Mouse (Mus musculus) forebrain, embryonic 14.5 days (tissue): ENCODE measurements around the gene Dok3. TPM values are rescaled to one million over a fixed set of nuclear protein-coding genes. Genes with fewer than 3 reads are reported as not detected.

Experiments used
- ATAC-seq: fragments of 200-750 bp; cut with Nextera tagmentation; 2 replicates; pipeline ENCODE4 v1.8.0; 2017; ENCODE audit warnings: mild to moderate bottlenecking, moderate library complexity
- DNase-seq: peaks from one replicate; pipeline ENCODE4 v3.0.0-alpha.2; 2015; ENCODE audit warnings: low spot score
- H3K27ac ChIP-seq: fragments of 300-500 bp; sonication (generic); 2 replicates; pipeline ENCODE4 v1.5.1; 2014; ENCODE audit warnings: low read depth, mild to moderate bottlenecking, control low read depth, low read length, moderate library complexity
- H3K27me3 ChIP-seq: fragments of 300-500 bp; sonication (generic); replicated peaks from 2 replicates; pipeline ENCODE4 v1.6.1; 2014; ENCODE audit warnings: low read length, control low read depth, mixed read lengths; ENCODE audit not compliant: control insufficient read depth, insufficient read depth
- H3K36me3 ChIP-seq: fragments of 300-500 bp; sonication (generic); 2 replicates; pipeline ENCODE4 v1.6.1; 2014; ENCODE audit warnings: low read length, control low read depth; ENCODE audit not compliant: control insufficient read depth, insufficient read depth
- H3K4me1 ChIP-seq: fragments of 300-500 bp; sonication (generic); 2 replicates; pipeline ENCODE4 v1.6.1; 2014; ENCODE audit warnings: antibody characterized with exemption, low read length, control low read depth; ENCODE audit not compliant: control insufficient read depth, insufficient read depth
- H3K4me2 ChIP-seq: fragments of 300-500 bp; sonication (generic); 2 replicates; pipeline ENCODE4 v1.6.1; 2014; ENCODE audit warnings: mild to moderate bottlenecking, control low read depth, low read length
- H3K4me3 ChIP-seq: fragments of 300-500 bp; sonication (generic); 2 replicates; pipeline ENCODE4 v1.5.1; 2014; ENCODE audit warnings: low read depth, low read length, control low read depth
- H3K9ac ChIP-seq: fragments of 300-500 bp; sonication (generic); 2 replicates; pipeline ENCODE4 v1.6.1; 2014; ENCODE audit warnings: mild to moderate bottlenecking, low read length, control low read depth, moderate library complexity
- H3K9me3 ChIP-seq: fragments of 300-500 bp; sonication (generic); replicated peaks from 2 replicates; pipeline ENCODE4 v1.6.1; 2016; ENCODE audit warnings: low read length, control low read depth, mixed read lengths; ENCODE audit not compliant: control insufficient read depth
- WGBS: fragments of 180-500 bp; shearing (Covaris S2); extraction: QIAGEN DNeasy Blood & Tissue Kit; methylation state at CpG from one replicate; pipeline ENCODE4 v1.1.7; 2014; 5-methylcytosine and 5-hydroxymethylcytosine counted together
- polyA plus RNA-seq: library from polyadenylated mRNA; unstranded; fragments of >200 nt; fragmentation: Nextera tagmentation; extraction: Ambion mirVana; gene quantifications from 2 replicates; pipeline ENCODE4 v1.2.1, GENCODE M21; 2014

The Dok3 gene
- polyA plus RNA-seq, 1 experiment from 2014 or later, result 1.4 TPM

DNA sequence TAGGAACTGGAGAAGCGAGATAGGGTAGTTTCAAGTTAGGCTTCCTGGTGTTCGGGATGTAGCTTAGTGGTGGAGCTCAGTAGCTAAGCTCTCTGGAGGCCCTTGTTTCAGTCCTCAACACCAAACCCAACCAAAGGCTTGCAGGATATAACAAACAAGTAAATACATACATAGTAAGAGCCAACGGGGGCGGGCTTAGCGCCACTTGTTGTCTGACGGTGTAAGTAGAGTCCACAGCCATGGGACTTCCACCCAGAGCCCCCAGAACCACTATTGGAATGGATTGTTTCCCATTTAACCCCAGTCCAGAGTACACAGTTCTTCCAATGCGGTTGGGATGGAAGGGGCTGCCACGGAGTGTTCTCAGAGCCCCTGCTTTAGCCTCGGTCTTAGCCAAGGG lies 15.3 kb downstream of the Dok3 start:
- 30% methylated on average over 9 of the region's 9 CpGs for WGBS
- no peak overlapping the region for H3K27ac ChIP-seq
- no peak for ATAC-seq

DNA sequence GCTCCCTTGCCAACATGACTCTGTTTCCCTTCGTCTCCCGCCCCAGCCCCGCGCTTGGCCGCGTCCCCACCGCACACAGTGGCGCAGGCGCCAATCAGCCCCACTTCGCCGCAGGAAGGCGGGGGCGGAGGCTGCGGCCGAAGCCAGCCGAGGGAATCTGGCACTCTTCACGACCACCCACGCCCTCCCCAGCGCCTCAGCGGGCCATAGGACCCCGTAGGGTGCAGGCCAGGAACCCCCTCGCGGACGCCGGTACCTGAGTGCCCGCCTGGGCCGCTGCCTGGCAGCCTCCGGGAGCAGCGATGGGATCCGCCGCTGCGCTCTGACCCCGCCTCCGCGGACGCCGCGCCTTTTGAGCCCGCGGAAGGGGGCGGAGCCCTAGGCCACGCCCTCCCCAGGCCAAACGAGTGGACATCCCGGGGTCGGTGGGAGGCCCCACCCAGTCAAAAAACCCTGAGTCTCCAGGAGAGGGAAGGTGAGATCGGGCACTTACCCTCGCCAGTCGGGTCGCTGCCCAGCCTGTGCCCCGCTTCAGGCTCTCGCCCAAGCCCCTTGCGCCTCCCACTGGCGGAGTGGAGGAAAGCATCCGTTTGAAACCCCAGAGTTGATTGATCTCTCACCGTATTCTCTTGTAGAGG lies 15.9 kb downstream of the Dok3 start, which contains the start of gene Pdlim7:
Gene Pdlim7 (minus strand): TSS at position 566 of the 638 bp plus-strand sequence.
- under 1% methylated on average over 55 of the region's 55 CpGs for WGBS

More for the DNA sequence above, 15.3 kb downstream of the Dok3 start:
- Histone ChIP-seq H3K4me1 (peaks cover 25% of the 10 kb centered on the region), H3K27me3 (no peaks in the 10 kb centered on the region), H3K4me3 (peak overlapping the region; percentile 75), H3K4me2 (peak overlapping the region; percentile 96), H3K9me3 (no peaks in the 10 kb centered on the region), H3K36me3 (peaks cover 8% of the 10 kb centered on the region; the same call in 1 of the 2 replicates), H3K9ac (peak overlapping the region; percentile 84; the same call in 1 of the 2 replicates)
- no peak for DNase-seq

DNA sequence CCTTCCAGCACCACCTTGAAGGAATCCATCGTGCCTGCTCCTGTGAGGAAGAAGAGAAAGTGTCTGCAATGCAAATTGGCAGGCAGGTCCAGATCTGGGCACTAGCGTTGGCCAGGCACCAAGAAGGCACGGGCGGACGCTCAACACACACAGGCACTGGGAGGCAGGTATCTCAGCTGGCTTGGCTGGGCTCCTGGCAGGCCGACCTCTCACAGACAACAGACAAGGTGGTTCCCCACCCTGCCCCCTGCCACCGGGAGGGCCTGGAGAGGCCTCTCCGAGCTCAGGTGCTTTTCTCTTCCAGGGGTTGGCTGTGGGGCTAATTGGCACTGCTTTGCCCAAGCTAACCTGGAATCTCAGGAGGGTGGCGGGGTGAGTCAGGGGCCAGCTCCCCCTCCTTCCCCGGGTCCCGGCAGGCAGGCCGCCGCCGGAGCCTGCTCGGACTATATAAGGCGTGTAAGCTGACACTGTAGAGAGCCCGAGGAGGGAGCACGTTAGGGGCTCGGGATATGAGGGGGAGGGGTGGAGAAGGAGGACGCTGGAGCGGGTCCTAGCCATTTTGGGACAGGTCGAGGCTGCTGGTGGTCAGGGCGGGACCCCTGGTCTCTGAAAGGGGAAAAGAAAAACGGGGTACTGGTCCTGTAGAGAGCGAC lies 16.6 kb downstream of the Dok3 start:
- peak; percentile 36 for ATAC-seq
- Histone ChIP-seq H3K4me3 (peak overlapping the region; percentile 75), H3K27me3 (no peaks in the 10 kb centered on the region), H3K27ac (peak overlapping the region; percentile 86; the same call in 1 of the 2 replicates), H3K9me3 (no peaks in the 10 kb centered on the region), H3K4me1 (peaks cover 25% of the 10 kb centered on the region), H3K9ac (peak overlapping the region; percentile 84), H3K4me2 (peak overlapping the region; percentile 96), H3K36me3 (peaks cover 21% of the 10 kb centered on the region)
- DNase-seq, result peak; percentile 37
- WGBS, result 1% methylated on average over 25 of the region's 25 CpGs

More for the DNA sequence above, 15.9 kb downstream of the Dok3 start, which contains the start of gene Pdlim7:
- Histone ChIP-seq H3K9me3 (no peaks in the 10 kb centered on the region), H3K4me3 (peak within 1 kb of the TSS; percentile 75), H3K27me3 (no peaks in the 10 kb centered on the region), H3K27ac (peak within 1 kb of the TSS; percentile 86; the same call in 1 of the 2 replicates), H3K9ac (peak within 1 kb of the TSS; percentile 84), H3K4me1 (peaks cover 25% of the 10 kb centered on the region), H3K36me3 (peaks cover 14% of the 10 kb centered on the region), H3K4me2 (peak within 1 kb of the TSS; percentile 96)
- DNase-seq (peak; percentile 84), ATAC-seq (peak; percentile 76)

DNA sequence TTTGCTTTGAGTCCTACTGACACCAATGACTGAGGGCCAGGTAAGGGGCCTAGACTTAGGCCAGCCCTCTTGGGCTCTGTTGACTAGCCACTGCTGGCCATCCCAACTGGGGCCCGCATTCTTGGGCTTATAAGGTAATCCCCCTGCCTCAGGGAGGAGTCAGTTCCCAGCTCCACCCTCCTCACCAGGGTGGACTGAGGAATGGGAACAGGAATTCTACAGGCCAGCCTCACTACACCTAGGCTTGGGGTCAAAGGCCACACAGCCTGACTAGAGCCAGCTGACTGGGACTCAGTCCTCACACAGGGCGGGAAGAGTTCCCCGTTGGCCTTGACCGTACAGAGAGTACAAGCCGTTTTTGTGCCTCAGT lies 17.6 kb downstream of the Dok3 start:
- Histone ChIP-seq H3K4me3 (peak overlapping the region; percentile 1; the same call in 1 of the 2 replicates), H3K4me2 (peak overlapping the region; percentile 96), H3K9me3 (no peaks in the 10 kb centered on the region), H3K27me3 (no peaks in the 10 kb centered on the region), H3K27ac (peak overlapping the region; percentile 86), H3K36me3 (peaks cover 30% of the 10 kb centered on the region), H3K4me1 (peaks cover 25% of the 10 kb centered on the region), H3K9ac (peak overlapping the region; percentile 84)
- DNase-seq (no peak), ATAC-seq (no peak)
- WGBS, result 33% methylated on average over 5 of the region's 5 CpGs

DNA sequence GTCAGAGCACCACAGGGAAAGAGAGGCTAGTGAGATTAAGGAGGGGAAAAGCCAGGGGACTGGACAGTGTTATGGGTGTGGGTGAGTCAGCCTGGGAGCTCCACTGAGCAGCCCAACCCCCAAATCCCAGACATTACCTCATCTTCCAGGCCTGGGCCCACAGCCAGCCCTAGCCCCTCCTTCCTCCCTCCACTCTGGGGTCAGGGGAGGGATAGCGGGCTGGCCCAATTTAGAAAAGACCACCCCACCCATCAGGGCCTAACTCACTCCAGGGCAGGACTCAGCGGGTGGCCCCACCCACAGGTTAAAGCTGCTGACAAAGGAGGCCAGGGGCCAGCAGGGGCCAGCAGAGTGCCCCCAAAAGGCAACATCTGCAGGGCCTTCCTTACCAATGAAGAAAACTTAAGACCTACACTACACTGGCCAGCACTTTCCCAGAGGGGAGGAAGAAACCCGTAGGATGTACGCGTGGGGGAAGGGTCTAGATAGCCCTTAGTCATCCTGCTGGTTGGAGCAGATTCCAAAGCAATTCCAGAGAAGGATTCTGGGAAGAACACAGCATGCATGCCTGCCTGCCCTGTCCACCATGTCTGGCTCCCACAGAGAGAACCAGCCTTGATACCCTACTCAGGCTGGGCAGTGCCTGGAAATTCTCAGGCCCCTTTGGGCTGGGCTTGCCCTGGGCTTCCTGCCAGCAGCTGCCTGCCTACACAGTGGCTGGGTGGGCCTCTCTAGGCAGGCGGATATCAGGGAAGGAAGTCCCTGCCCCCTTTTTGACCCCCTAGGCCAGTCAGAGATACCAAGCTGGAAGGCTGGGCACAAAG lies 18.2 kb downstream of the Dok3 start:
- Histone ChIP-seq H3K36me3 (peaks cover 36% of the 10 kb centered on the region), H3K27me3 (no peaks in the 10 kb centered on the region), H3K4me2 (peak overlapping the region; percentile 96), H3K9me3 (no peaks in the 10 kb centered on the region), H3K27ac (peak overlapping the region; percentile 86), H3K4me3 (no peak overlapping the region), H3K9ac (peak overlapping the region; percentile 84), H3K4me1 (peaks cover 25% of the 10 kb centered on the region)
- 4% methylated on average over 6 of the region's 6 CpGs for WGBS
- peak; percentile 79 for DNase-seq
- ATAC-seq, result peak; percentile 63

DNA sequence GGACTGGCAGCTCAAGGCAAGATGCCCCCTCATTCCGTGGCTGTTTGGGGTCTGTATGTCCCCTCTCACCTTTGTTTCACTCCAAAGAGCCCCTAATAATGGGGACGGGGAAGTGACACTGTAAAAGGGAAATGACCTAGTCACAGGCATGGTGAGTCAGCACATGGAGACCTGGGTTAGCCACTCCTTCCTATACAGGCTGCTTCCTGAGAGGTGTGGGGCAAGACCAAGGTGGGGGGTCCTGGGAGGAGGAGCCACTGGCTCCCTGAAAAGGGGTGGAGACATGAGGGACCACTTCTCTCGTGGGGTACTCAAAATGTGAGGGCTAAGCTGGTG lies 18.8 kb downstream of the Dok3 start:
- Histone ChIP-seq H3K27me3 (no peaks in the 10 kb centered on the region), H3K4me3 (no peak overlapping the region), H3K36me3 (peaks cover 42% of the 10 kb centered on the region), H3K9me3 (no peaks in the 10 kb centered on the region), H3K4me2 (peak overlapping the region; percentile 96; the same call in 1 of the 2 replicates), H3K4me1 (peaks cover 25% of the 10 kb centered on the region), H3K9ac (peak overlapping the region; percentile 17; the same call in 1 of the 2 replicates), H3K27ac (peak overlapping the region; percentile 86; the same call in 1 of the 2 replicates)
- 11% methylated on average over 3 of the region's 3 CpGs for WGBS
- DNase-seq (no peak), ATAC-seq (no peak)

DNA sequence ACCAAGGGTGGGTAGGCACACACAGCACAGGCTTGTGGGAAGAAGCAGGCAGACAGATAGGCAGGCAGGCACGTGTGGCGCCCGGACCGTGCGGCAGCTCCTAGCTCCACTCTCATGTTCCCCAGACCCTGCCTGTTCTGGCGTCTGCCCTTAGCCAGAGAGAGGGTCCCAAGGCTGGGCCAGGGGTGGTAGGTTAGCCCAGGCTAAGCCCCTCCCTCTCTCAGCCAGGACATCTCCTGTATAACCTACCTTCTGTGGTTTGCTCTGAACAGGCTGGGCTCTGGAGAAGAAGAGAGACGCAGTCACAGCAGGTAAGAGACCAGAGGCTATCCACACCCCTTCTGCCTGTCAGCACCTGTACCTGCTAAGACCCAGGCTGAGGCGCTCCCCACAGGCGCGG lies 20.6 kb downstream of the Dok3 start:
- H3K27me3 ChIP-seq, result no peaks in the 10 kb centered on the region
- no peak overlapping the region for H3K27ac ChIP-seq
- ATAC-seq, result no peak
- no peak for DNase-seq
- peaks cover 59% of the 10 kb centered on the region for H3K36me3 ChIP-seq
- no peak overlapping the region for H3K4me3 ChIP-seq
- H3K4me1 ChIP-seq, result peaks cover 25% of the 10 kb centered on the region
- 92% methylated on average over 10 of the region's 10 CpGs for WGBS
- H3K9me3 ChIP-seq, result no peaks in the 10 kb centered on the region
- no peak overlapping the region for H3K4me2 ChIP-seq
- H3K9ac ChIP-seq, result no peak overlapping the region

DNA sequence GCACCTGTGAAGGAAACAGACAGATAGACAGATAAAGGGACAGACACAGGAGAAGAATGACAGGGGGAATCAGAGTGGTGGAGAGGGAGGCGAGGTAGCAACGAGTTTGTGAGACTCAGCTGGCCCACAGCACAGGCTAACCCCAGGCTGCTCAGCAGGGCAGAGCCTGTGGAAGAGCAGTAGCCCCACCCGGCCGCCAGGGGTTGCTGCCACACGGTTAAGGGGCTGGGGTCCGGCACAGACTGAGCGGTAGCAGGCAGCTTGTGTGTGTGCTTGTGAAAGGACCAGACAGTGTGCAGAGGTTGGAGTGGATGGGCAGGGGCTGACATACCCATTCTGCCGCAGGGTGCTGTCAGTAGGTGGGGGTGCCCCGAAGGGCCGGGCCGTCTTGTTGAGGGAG lies 21.2 kb downstream of the Dok3 start:
- Histone ChIP-seq H3K4me1 (peaks cover 25% of the 10 kb centered on the region), H3K9me3 (no peaks in the 10 kb centered on the region), H3K36me3 (peaks cover 66% of the 10 kb centered on the region), H3K4me2 (no peak overlapping the region), H3K27ac (no peak overlapping the region), H3K27me3 (no peaks in the 10 kb centered on the region), H3K4me3 (no peak overlapping the region), H3K9ac (no peak overlapping the region)
- ATAC-seq (no peak), DNase-seq (no peak)
- 54% methylated on average over 11 of the region's 11 CpGs for WGBS
